Comparison of ENCODE assay signal across 8 mouse cellular contexts in the genomic region with DNA sequence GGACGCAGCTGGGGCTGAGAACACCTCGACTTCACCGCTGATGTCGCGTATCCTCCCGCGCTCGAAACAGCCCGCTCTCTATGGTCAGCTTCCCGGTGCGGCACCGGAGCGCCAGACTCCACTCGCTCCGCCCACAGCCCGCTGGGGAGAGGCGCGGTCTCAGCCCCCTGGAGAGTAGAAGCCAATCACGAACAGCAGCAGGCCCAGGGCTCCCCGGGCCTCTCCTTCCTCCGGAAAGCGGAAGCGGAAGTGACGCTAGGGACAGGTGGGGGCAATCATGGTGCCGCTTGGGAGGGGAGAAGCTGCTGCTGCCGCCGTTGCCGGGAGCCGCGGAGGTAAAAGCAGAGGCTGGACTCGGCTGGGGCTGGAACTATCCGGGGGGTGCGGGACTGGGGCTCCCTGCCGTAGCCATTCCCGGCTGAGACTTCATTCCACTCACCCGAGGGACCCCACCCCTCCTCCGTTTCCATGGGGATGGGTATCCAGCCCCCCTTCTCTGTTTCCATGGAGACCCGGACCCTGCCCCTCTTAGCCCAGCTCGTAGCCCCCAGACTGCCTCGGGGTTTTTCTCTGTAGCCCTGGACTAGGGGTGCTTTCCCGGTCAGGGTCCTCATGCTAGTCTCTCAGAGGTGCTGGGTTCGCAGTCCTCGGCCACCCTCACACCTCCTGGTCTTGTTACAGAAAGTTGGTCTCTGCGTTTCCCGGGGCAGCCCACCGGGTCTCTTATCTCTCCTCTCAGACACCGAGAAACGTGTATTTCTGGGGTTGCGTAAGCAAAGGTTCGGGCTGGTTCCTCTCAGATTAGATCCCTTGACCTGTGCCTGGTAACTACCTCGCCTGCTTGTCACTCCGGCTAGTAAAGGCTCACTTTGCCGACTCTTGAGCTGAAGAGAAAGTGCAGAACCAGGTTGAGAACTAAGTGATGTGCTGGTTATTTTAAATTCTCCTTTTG. TPM values are rescaled to one million over a fixed set of nuclear protein-coding genes. Genes with fewer than 3 reads are reported as not detected.
DNase-seq lines count a peak whose midpoint lies in the region; ATAC-seq lines count a peak whose summit lies in the region.

No protein-coding gene starts in this region.

- peak overlapping the region; percentile 93 for H3K27ac ChIP-seq in hindbrain, embryonic 16.5 days (ENCODE audit: low read depth, low read length)
- peak overlapping the region; percentile 87 for H3K27ac ChIP-seq in macrophage

- H3K79me2 ChIP-seq in macrophage (ENCODE audit: inconsistent target), result peaks cover 52% of the 10 kb centered on the region

- no peaks in the 10 kb centered on the region for H3K27me3 ChIP-seq in hindbrain, embryonic 16.5 days (replicated peaks; ENCODE audit: control insufficient read depth, insufficient read depth, low read length)

- H3K4me2 ChIP-seq in hindbrain, embryonic 16.5 days (ENCODE audit: low read length), result peak overlapping the region; percentile 93

- ATAC-seq in hindbrain, embryonic 16.5 days, result peak; percentile 99

- peaks cover 11% of the 10 kb centered on the region for H3K4me1 ChIP-seq in hindbrain, embryonic 16.5 days (ENCODE audit: control insufficient read depth, insufficient read depth, low read depth, low read length)

- DNase-seq in R1 (ENCODE audit: low read depth, low spot score), result peak; percentile 98
- DNase-seq in cerebellum, postnatal 25 days, result peak; percentile 95 to 96
- DNase-seq in frontal cortex, postnatal 36 days (ENCODE audit: low spot score in 2 of 2), result peak; percentile 94 to 96
- peak; percentile 96 to 97 for DNase-seq in left cerebral cortex, adult 18-20 months (ENCODE audit: low spot score in 2 of 2)
- DNase-seq in right cerebral cortex, adult 18-20 months, result peak; percentile 97
- DNase-seq in urinary bladder, postnatal 10 days (ENCODE audit: low spot score), result peak; percentile 91

- H3K9ac ChIP-seq in hindbrain, embryonic 16.5 days (ENCODE audit: low read depth, low read length), result peak overlapping the region; percentile 89

- peaks cover 22% of the 10 kb centered on the region for H3K36me3 ChIP-seq in hindbrain, embryonic 16.5 days (ENCODE audit: control insufficient read depth, insufficient read depth, low read length)
- peaks cover 49% of the 10 kb centered on the region for H3K36me3 ChIP-seq in macrophage (ENCODE audit: inconsistent target)

- no peaks in the 10 kb centered on the region for H3K9me3 ChIP-seq in hindbrain, embryonic 16.5 days (ENCODE audit: control insufficient read depth, low read length)

- H3K4me3 ChIP-seq in hindbrain, embryonic 16.5 days (ENCODE audit: low read length), result peak overlapping the region; percentile 82
- H3K4me3 ChIP-seq in macrophage (ENCODE audit: inconsistent target), result peak overlapping the region; percentile 100

- WGBS in hindbrain, embryonic 16.5 days, result 2% methylated on average over 49 of the region's 53 CpGs
- under 1% methylated on average over 49 of the region's 53 CpGs for WGBS in macrophage (ENCODE audit: missing documents)

RNA-seq across cellular contexts. Expression of gene Mtf1, which starts 0.7 kb away (rescaled TPM):
- polyA plus RNA-seq in hindbrain, embryonic 16.5 days (2015; fragmentation: Nextera tagmentation; extraction: Ambion mirVana), result 11.5 and 14.0 TPM in 2 replicates
- total RNA-seq in left cerebral cortex, adult 18-20 months (2021), result 10 to 100 TPM; 25.8 to 27.8 TPM
- 10 to 100 TPM; 17.1 to 48.1 (median 33.1) TPM for total RNA-seq in macrophage (2018; cell fraction: chromatin; rRNA removed)
- 10 to 100 TPM; 14.3 to 21.6 (median 16.3) TPM for total RNA-seq in macrophage (2018; cell fraction: cytosol; rRNA removed)
- 10 to 100 TPM; 20.6 to 40.7 (median 28.7) TPM for total RNA-seq in macrophage (2018; cell fraction: nucleus; rRNA removed)
- polyA plus RNA-seq in macrophage (2018), result 12.8 to 14.1 TPM (median 13.2 TPM) in 3 replicates

RNA-seq across cellular contexts. Expression of gene Yrdc, which starts 47.9 kb away (rescaled TPM):
- polyA plus RNA-seq in hindbrain, embryonic 16.5 days (2015; fragmentation: Nextera tagmentation; extraction: Ambion mirVana), result 42.6 and 43.0 TPM in 2 replicates
- 10 to 100 TPM; 38.3 to 39.3 TPM for total RNA-seq in left cerebral cortex, adult 18-20 months (2021)
- 10 to 100 TPM; 20.4 to 53.0 (median 32.5) TPM for total RNA-seq in macrophage (2018; cell fraction: chromatin; rRNA removed)
- total RNA-seq in macrophage (2018; cell fraction: cytosol; rRNA removed), result 10 to 100 TPM; 19.0 to 36.7 (median 26.0) TPM
- total RNA-seq in macrophage (2018; cell fraction: nucleus; rRNA removed), result 10 to 100 TPM; 32.1 to 54.5 (median 41.1) TPM
- 12.5 to 25.5 TPM (median 17.8 TPM) in 3 replicates for polyA plus RNA-seq in macrophage (2018)

RNA-seq across cellular contexts. Expression of gene 1110065P20Rik, which starts 48.4 kb away (rescaled TPM):
- polyA plus RNA-seq in hindbrain, embryonic 16.5 days (2015; fragmentation: Nextera tagmentation; extraction: Ambion mirVana), result 92.7 and 102 TPM in 2 replicates
- total RNA-seq in left cerebral cortex, adult 18-20 months (2021), result 10 to 100 TPM; 73.1 to 75.8 TPM
- 10 to 100 TPM in 2 of 26 experiments, 1 to 10 TPM in 23, not detected in 1; 1.4 to 13.2 (median 3.2) TPM for total RNA-seq in macrophage (2018; cell fraction: chromatin; rRNA removed)
- 10 to 100 TPM in 21 of 26 experiments, 1 to 10 TPM in 5; 7.3 to 16.0 (median 12.1) TPM for total RNA-seq in macrophage (2018; cell fraction: cytosol; rRNA removed)
- 1 to 10 TPM; 1.8 to 9.8 (median 4.8) TPM for total RNA-seq in macrophage (2018; cell fraction: nucleus; rRNA removed)
- 2.6 to 13.3 TPM (median 13.0 TPM) in 3 replicates for polyA plus RNA-seq in macrophage (2018)

RNA-seq across cellular contexts. Expression of gene Maneal, which starts 59.4 kb away (rescaled TPM):
- polyA plus RNA-seq in hindbrain, embryonic 16.5 days (2015; fragmentation: Nextera tagmentation; extraction: Ambion mirVana), result 10.5 and 10.6 TPM in 2 replicates
- 10 to 100 TPM; 53.8 to 55.5 TPM for total RNA-seq in left cerebral cortex, adult 18-20 months (2021)
- total RNA-seq in macrophage (2018; cell fraction: chromatin; rRNA removed), result not detected
- under 1 TPM in 14 of 26 experiments, not detected in 12; 0.03 to 0.35 (median 0.20) TPM for total RNA-seq in macrophage (2018; cell fraction: cytosol; rRNA removed)
- under 1 TPM in 8 of 26 experiments, not detected in 18; 0.24 to 0.64 (median 0.30) TPM for total RNA-seq in macrophage (2018; cell fraction: nucleus; rRNA removed)
- polyA plus RNA-seq in macrophage (2018), result 0.18 to 0.49 TPM (median 0.26 TPM) in 3 replicates

Comparison
In these comparisons a context has a peak if more than half of its experiments do, and no peak if none do; other contexts are left out.
1. Peak in every context shown above with its lines: DNase-seq, ATAC-seq, H3K4me3 ChIP-seq and H3K27ac ChIP-seq.